Mouse (Mus musculus) lung, postnatal 14 days (tissue): Measurements from ENCODE around the gene Sox5.

Experiments used
- DNase-seq: peaks from one replicate; pipeline ENCODE4 v3.0.0; 2021

Gene Sox5

GRCm38 (mm10) chr6:143832483-143833181, 949.1 kb downstream of the Sox5 start:
- no peak for DNase-seq

- DNase-seq = no peak
Observed at GRCm38 (mm10) chr6:143831246-143831645, 950.5 kb downstream of the Sox5 start.

DNA sequence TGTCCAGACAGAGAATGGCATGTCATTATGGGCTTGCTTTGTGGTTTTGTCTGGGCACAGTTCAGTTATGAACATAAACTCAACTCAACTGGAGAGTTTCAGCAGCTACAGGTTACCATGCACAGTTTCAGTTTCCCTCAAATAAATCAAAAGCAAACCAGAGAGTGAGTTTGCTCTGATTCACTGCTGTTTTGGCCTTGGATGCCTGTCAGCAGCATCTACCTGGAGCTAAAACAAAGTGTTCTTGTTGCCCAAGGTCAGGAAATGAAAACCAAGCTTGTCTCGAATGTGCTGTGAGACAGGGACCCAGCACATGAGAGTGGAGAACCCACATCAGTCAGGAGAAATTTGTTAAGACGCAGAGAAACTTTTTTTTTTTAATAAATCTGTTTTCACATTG, 951.6 kb downstream of the Sox5 start:
- no peak for DNase-seq

- no peak for DNase-seq
Observed at GRCm38 (mm10) chr6:143826786-143827185, 955.0 kb downstream of the Sox5 start.

- no peak for DNase-seq
Observed at GRCm38 (mm10) chr6:143825966-143826365, 955.8 kb downstream of the Sox5 start.

DNA sequence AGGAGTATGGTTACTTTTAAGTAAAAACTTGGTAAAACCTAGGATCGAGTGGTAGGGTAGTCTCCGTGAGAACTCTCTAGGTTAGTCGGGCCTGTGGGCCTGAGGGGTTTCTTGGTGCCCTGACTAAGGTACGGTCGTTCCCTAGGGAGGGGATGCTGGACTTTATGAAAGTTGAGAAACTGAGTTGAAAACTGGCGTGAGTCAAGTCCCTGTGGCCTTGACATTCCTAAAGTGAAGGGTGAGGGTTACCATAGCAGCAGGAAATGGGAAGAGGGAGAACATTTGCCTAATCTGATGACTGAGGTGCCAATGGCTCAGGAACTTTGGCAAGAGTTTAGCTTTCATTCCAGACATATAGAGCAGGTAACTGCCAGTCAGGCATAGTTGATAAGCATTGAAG, 956.7 kb downstream of the Sox5 start:
- no peak for DNase-seq

DNA sequence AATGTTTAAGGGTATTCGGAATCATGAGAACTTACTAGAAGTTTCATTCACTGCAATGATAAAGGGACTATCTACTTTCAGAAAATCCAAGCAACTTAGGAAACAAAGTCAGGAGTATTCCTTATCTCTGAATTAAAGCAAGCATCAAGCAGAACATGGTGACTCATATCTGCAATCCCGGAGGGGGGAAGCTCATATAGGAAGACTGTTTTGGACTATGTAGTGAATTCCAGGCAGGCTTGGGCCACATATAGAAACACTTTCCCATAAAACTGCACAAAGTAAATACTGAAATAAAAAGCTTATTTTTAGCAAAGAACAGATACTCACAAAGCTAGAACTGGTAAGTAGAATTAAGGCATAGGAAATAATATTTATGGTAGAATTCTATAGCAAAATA, 993.3 kb downstream of the Sox5 start:
- DNase-seq = no peak

GRCm38 (mm10) chr6:143787360-143787759, 994.4 kb downstream of the Sox5 start:
- no peak for DNase-seq

- DNase-seq = no peak
Observed at GRCm38 (mm10) chr6:143785685-143786084, 996.1 kb downstream of the Sox5 start.
